Mouse (Mus musculus) megakaryocyte, adult 5-6 weeks (primary cell): ENCODE data around the gene Prss43. TPM values are rescaled to one million over a fixed set of nuclear protein-coding genes. Genes with fewer than 3 reads are reported as not detected.

Source experiments
- total RNA-seq, 2 experiments: library from RNA; stranded (forward) in 1 of 2; stranded (reverse) in 1 of 2; fragments of 153-499, 151-499 nt in 1 of 2; fragments of 221-1000, 200-1000 nt in 1 of 2; gene quantifications; 2 replicates each; pipeline versions ENCODE4 v1.2.3 to v1.2.4; 2015 to 2017

Prss43 gene
- total RNA-seq, 2 experiments from 2014 or later = not detected

Other genes with a start within 250 kb of the Prss43 start
- 4.6 and 5.2 TPM in 2 replicates for gene Nradd, start 202.2 kb upstream of the Prss43 start, total RNA-seq (2015)
- gene Nradd, start 202.2 kb upstream of the Prss43 start, total RNA-seq (2017) = 2.0 and 3.5 TPM in 2 replicates
- gene Nbeal2, start 172.5 kb upstream of the Prss43 start, total RNA-seq (2015) = 42.1 and 52.5 TPM in 2 replicates
- 29.1 and 35.9 TPM in 2 replicates for gene Nbeal2, start 172.5 kb upstream of the Prss43 start, total RNA-seq (2017)
- gene Ccdc12, start 170.2 kb upstream of the Prss43 start, total RNA-seq (2015) = 204 and 210 TPM in 2 replicates
- gene Ccdc12, start 170.2 kb upstream of the Prss43 start, total RNA-seq (2017) = 165 and 180 TPM in 2 replicates
- gene Myl3, start 84.8 kb upstream of the Prss43 start, total RNA-seq (2015) = not detected in 2 replicates
- not detected in 2 replicates for gene Myl3, start 84.8 kb upstream of the Prss43 start, total RNA-seq (2017)
- gene Pth1r, start 79.5 kb upstream of the Prss43 start, total RNA-seq (2015) = not detected in 2 replicates
- 0.77 TPM in 1 of 2 replicates, not detected in the other for gene Pth1r, start 79.5 kb upstream of the Prss43 start, total RNA-seq (2017)
- gene Prss42, start 28.5 kb upstream of the Prss43 start, total RNA-seq (2015) = not detected in 2 replicates
- not detected in 2 replicates for gene Prss42, start 28.5 kb upstream of the Prss43 start, total RNA-seq (2017)
- gene Prss44, start 12.7 kb upstream of the Prss43 start, total RNA-seq (2015) = not detected in 2 replicates
- gene Prss44, start 12.7 kb upstream of the Prss43 start, total RNA-seq (2017) = not detected in 2 replicates
- gene Prss45, start 7.9 kb downstream of the Prss43 start, total RNA-seq (2015) = not detected in 2 replicates
- not detected in 2 replicates for gene Prss45, start 7.9 kb downstream of the Prss43 start, total RNA-seq (2017)
- not detected in 2 replicates for gene Prss46, start 17.8 kb downstream of the Prss43 start, total RNA-seq (2015)
- gene Prss46, start 17.8 kb downstream of the Prss43 start, total RNA-seq (2017) = not detected in 2 replicates
- gene Prss50, start 31.3 kb downstream of the Prss43 start, total RNA-seq (2015) = 1.0 TPM in 1 of 2 replicates, not detected in the other
- 0.15 TPM in 1 of 2 replicates, not detected in the other for gene Prss50, start 31.3 kb downstream of the Prss43 start, total RNA-seq (2017)
- gene Als2cl, start 53.2 kb downstream of the Prss43 start, total RNA-seq (2015) = 0.29 and 0.48 TPM in 2 replicates
- gene Als2cl, start 53.2 kb downstream of the Prss43 start, total RNA-seq (2017) = 0.61 and 2.9 TPM in 2 replicates
- gene Tmie, start 53.4 kb downstream of the Prss43 start, total RNA-seq (2015) = 0.05 TPM in 1 of 2 replicates, not detected in the other
- gene Tmie, start 53.4 kb downstream of the Prss43 start, total RNA-seq (2017) = not detected in 2 replicates
- not detected in 2 replicates for gene Fam240a, start 90.2 kb downstream of the Prss43 start, total RNA-seq (2015)
- gene Fam240a, start 90.2 kb downstream of the Prss43 start, total RNA-seq (2017) = not detected in 2 replicates
- not detected in 2 replicates for gene Tdgf1, start 119.5 kb downstream of the Prss43 start, total RNA-seq (2015)
- not detected in 2 replicates for gene Tdgf1, start 119.5 kb downstream of the Prss43 start, total RNA-seq (2017)
- gene Lrrc2, start 124.9 kb downstream of the Prss43 start, total RNA-seq (2015) = not detected in 2 replicates
- 0.04 TPM in 1 of 2 replicates, not detected in the other for gene Lrrc2, start 124.9 kb downstream of the Prss43 start, total RNA-seq (2017)
- not detected in 2 replicates for gene Rtp3, start 163.9 kb downstream of the Prss43 start, total RNA-seq (2015)
- not detected in 2 replicates for gene Rtp3, start 163.9 kb downstream of the Prss43 start, total RNA-seq (2017)
- gene Ltf, start 192.6 kb downstream of the Prss43 start, total RNA-seq (2015) = 1,347 and 1,763 TPM in 2 replicates
- gene Ltf, start 192.6 kb downstream of the Prss43 start, total RNA-seq (2017) = 1,568 and 2,380 TPM in 2 replicates
- gene Ccrl2, start 230.8 kb downstream of the Prss43 start, total RNA-seq (2015) = 3.7 and 8.9 TPM in 2 replicates
- 4.3 and 11.1 TPM in 2 replicates for gene Ccrl2, start 230.8 kb downstream of the Prss43 start, total RNA-seq (2017)